Mouse (Mus musculus) layer of hippocampus, adult 11-12 months (tissue): ENCODE results near the gene Nbl1.
A peak's percentile ranks its signal among the peaks of the same experiment; 100 is the strongest.

Experiments
- DNase-seq: peaks from one replicate; pipeline ENCODE4 v3.0.0; 2022; ENCODE audit warnings: low spot score

Nbl1 gene

GRCm38 (mm10) chr4:139100326-139100725 lies 7.5 kb upstream of the Nbl1 start:
- DNase-seq: no peak

DNA sequence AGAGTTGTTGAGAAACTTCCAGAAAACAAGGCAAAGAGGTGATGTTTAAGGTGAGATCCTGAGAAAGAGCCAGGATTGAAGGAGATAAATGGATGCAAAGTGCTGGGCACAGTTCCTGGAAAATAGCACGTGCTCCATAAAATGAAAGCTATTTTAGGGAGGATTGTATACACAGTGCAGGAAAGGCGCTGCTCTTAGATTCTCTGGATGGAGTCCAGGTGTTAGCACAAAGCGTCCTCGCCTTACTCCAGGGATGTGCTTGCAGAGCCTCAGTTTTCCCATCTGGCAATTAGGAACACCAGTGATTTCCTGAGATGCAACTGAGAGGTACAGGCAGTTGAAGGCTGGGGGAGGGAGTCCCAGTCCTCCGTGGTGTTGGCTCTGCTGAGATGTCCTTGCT lies 3.4 kb upstream of the Nbl1 start:
- DNase-seq: no peak

DNA sequence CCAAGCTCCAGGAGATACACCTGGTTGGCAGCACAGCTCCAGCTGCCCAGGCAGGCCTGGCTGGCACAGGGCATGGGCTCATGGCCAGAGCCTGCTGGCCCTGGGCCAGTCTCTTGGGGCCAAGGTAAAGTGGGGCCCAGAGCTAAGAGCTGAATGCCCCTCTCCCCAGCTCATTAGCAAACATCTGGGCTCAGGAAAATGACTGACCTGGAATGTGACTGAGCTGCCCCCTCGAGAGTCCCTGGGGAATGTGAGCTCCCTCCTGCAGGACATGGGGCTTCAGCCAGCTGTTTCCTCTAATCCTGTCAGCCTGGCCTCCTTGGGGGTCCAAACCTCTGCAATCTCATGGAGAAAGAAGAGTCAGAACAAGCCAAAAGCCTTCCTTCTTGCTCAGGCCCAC lies 2.6 kb upstream of the Nbl1 start:
- no peak for DNase-seq

DNA sequence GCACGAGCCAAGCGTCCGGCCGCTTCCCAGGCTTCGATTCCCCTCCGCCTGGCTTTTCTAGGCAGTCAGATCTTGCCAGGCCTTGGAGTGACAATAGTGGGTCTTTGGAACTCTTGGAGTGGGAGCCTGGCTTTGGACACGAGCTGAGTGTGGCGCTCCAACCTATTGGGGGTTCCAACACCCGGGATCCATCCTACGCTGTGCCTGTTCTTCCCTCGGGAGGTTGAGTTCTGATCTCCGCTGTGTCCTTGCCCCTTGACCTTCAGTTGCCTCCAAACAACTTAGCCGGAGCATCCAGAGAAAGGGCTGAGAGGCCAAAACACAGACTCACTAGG lies 370 bp upstream of the Nbl1 start:
- DNase-seq: no peak

GRCm38 (mm10) chr4:139091478-139092355 lies 1.1 kb downstream of the Nbl1 start:
- DNase-seq: no peak

GRCm38 (mm10) chr4:139091066-139091465 lies 1.7 kb downstream of the Nbl1 start:
- DNase-seq: no peak

- no peak for DNase-seq
Measured at GRCm38 (mm10) chr4:139090303-139090940, 2.4 kb downstream of the Nbl1 start.

DNA sequence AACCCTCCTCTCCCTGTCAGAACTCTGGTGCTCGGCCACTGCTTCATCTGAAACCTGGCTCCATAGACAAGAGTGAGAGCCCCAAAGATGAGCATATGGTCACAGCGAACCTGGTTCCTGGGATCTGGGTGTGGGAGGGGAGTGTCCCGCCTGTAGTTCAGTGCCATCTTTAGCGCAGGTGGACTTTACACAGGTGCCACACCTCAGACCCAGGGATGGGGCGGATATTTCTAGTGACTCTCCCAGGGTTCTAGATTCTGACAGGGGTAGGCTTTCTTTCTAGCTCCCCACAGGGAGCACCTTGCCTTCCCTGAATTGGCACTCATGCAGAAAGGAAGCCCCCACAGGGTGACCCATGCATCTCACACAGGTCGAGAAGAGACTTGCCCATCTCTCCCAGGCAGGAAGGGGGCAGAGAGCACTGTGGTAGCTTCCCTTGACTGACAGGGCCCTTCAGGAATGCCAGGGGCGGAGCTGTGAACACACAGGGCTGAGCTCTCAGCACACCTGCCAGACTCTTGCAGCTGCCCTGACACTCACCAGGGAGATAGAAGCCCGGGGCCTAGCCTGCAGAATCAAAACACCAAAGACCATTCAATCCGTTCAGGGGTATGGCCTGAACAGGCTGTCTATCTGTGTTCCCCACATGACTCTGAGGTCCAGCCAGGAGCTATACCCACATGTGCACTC lies 3.7 kb downstream of the Nbl1 start:
- no peak for DNase-seq

DNA sequence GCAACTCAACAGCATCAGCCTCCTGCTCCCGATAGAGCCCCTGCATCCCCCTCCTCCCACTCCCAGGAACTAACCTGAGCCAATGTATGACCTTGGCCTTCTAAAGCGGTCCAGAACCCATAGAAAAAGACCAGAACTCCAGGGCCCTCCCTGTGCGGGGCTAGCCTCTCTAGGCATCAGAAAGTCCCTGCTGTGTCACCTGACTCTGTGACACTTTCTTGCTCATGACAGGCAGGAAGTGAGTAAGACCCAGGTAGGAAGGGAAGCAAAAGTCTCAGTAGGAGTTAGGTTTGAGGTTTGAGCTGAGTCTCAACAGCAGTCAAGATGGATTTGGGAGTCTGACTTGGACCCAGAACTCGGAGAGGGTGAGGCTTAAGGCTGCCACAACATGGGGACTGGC lies 5.8 kb downstream of the Nbl1 start:
- DNase-seq: no peak

GRCm38 (mm10) chr4:139086037-139086436 lies 6.8 kb downstream of the Nbl1 start:
- DNase-seq: peak; percentile 88

DNA sequence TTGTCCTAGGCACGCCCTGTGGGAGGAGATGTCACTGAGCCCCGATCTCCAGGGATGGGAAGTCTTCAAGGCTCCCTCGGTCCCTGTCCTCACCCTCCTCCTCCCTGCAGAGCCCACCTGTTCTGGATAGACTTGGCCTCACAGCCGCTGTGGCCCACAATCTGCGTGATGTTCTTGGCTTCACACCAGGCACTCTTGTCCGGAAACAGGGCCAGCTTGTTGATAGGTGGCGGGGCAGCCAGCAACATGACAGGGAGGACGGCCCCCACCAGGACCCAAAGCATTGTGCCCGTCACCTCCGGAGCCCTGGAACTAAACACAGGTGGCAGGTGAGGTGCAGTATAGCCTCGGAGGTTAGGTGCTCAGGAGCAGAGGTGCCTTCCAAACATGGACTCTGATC lies 7.5 kb downstream of the Nbl1 start:
- DNase-seq: no peak

DNA sequence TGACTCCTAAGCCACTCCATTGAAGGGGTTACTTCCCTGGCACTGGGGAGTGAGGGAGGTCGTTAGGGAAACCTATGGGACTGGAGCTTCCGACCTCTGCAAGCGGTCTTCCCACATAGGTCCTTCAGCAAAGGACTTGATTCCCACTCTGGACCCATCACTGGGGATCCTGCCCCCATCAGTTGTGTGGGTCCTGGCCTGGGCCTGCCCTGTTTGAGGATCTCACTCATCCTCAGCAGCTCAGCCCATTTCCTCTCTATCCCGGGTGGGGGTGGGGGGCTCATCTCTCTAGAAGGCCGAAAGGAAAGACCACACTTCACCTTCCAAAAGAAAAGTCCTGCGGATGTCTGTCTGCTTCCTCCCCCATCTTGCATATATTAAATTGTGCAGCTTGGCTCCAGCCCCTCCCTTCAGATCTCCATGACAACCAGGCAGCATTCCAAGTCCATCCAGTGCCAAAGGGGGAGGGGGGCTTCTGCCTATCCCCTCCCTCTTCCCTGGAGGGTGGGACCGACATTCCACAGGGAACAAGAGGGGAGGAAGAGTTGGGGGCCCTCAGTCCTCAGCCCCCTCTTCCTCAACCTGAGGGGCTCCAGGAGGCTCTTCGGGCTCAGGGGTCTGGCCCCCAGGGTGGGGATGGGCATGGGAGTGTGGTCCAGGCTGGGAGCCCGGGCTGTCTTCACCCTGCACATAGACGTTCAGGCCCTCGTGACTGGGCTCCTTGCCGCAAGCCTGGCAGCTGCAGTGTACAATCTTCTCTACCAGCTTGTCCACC lies 9.8 kb downstream of the Nbl1 start:
- no peak for DNase-seq

DNA sequence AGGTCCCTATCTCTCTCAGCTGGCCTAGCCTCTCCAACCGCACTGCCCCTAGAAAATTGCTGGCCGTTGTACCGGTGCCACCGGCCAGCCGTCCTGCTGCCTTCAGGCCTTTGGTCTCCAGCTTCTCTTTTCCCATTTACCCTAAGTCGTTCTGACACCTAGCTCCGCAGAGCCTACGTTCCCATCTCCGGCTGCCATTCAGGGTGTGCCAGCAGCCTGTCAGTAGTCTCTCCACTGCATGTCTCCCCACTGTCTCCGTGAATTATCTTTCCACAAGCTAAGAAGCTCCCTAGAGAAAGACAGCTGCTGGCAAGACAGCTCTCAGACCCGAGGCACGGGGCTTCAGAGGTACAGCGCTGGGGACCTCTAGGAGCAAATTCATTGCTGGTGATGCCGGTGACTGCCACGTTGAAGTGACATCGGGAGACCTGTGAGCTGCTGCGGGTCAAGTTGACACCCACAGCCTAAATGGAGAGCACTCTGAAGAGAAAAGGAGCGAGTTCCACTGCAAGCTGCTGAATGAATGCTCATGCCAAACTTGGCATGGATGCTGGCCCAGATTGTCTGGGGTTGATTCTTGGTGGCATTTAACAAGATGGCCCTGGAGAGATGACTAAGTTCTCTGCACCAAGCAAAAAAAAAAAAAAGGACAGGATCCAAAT lies 11.4 kb downstream of the Nbl1 start:
- DNase-seq: peak; percentile 56

GRCm38 (mm10) chr4:139080259-139080658 lies 12.5 kb downstream of the Nbl1 start:
- no peak for DNase-seq

GRCm38 (mm10) chr4:139079439-139079838 lies 13.4 kb downstream of the Nbl1 start:
- no peak for DNase-seq

DNA sequence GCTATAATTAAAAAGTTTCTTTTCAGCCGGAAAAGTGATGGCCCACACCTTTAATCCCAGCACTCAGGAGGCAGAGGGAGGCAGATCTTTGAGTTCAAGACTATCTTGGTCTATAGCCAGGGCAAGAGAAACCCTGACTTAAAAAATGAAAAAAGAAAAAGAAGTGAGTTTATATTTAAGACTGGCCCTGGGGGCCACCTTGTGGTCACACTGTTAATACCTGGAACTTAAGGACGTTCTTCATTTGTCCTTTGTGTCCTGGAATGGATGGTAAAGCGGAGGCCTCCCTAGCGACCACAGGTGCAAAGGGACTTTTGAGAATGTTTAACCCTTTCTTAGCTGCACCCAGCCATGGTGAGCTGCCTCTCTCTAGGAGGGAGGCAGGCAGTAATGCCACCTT lies 14.1 kb downstream of the Nbl1 start:
- DNase-seq: no peak

- DNase-seq: no peak
Measured at GRCm38 (mm10) chr4:139078313-139078712, 14.5 kb downstream of the Nbl1 start.

GRCm38 (mm10) chr4:139075915-139076314 lies 16.9 kb downstream of the Nbl1 start:
- DNase-seq: no peak

DNA sequence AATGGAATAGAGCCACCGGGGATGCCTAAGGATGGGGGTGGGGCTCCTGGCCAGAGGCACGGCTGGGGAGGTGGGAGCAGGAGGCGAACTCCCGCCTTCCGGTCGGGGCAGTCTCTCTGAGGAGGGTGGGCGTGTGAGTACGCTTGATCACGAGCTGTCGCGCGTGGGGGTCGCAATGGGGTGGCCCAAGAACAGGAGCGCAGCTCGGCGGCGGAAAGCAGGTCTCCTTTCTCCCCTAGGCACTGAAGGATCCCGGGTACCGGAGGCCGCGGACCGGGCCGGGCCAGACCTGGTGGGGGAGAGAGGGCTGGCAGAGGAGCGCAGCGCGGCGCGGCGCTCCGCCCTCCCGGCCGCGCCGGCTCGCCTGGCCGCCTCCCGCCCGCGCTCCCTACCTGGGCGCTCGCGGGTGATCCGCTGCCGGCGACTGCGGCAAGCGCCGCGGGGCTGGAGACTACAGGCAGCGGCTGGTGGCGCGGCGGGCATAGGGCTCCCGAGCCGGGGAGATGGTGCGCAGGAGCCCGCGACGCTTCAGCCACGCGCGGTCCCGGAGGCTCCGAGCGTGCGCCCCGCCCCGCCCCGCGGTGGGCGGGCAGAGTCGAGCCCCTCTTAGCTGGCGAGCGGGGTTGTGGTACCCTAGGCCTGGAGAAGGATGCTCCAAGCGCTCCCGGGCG lies 17.6 kb downstream of the Nbl1 start, which contains the start of gene Htr6:
Gene Htr6 (minus strand): TSS at position 530 of the 671 bp plus-strand sequence.
- DNase-seq: no peak

DNA sequence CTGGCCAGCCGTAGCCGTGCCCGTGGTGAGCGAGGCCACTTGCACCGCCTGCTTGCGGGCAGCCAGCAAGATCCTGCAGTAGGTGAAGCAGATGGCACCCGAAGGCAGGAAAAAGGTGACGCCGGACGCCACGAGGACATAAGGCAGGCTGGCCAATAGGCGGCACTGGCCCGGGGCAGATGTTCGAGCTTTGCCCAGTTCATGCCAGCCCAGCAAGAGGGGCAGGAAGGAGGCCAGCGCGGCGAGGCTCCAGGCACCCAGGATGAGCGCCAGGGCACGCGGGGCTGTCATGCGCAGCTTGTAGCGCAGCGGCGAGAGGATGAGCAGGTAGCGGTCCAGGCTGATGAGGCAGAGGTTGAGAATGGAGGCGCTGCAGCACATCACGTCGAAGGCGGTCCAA lies 18.7 kb downstream of the Nbl1 start:
- no peak for DNase-seq

DNA sequence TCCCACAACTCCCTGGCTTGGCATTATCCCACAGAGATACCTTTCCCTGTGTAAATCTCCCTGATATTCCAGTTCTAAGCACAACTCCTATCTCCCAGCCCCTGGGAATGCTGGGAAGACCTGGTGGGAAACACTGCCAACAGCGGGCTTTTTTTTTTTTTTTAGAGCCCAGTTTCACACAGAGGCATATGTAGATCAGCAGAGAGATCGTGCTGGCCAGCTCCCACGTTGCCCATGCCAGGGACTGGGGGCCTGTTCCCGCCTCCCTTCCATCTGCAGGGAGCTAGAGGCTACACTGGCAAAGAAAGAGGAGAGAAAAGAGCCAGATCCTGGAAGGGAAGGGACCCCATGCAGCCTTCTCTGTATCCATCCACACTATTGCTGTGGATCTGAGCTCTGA lies 24.5 kb downstream of the Nbl1 start:
- DNase-seq: peak; percentile 65
